Mouse (Mus musculus) cerebellum, adult 11-12 months (tissue): ENCODE data around the gene Rab3ip.

Source experiments
- DNase-seq: peaks from one replicate; pipeline ENCODE4 v3.0.0; 2022

Gene Rab3ip

DNA sequence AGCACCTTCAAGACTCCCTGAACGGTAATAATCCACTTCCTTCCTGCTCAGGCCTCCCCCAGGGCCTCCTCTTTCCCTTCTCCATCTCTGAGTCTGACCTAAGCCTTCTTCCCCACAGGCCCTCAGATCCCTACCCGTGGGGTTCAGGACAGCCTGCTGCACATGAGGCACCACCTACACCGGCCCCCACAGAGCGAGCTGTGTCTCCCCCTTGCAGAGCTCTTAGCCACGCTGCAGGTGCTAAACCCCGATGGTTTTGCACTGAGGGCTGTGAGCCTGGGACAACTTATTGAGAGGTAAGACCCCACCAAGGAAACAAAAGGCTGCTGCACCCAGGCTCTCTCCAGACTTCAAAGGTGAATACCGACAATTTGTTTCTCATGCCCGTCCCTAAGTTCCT lies 34.0 kb downstream of the Rab3ip start:
- no peak for DNase-seq

DNA sequence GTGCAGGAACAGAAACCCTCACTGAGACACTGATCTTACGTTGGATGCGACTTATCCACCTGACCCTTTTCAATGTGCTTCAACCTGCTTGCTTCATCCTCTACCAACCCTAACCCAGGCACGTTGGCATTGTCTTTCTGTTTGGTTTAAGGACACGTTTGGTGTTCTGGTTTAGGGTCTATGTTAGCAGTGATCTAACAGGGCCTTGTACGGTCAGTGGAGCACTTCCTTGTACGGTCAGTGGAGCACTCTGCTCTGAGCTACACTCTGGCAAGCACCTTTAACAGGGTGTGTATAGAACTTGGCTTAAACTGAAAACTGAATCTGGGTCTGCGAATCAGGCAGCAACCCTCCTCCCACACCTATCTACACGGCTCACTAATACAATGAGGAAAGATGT lies 35.3 kb downstream of the Rab3ip start:
- no peak for DNase-seq

DNA sequence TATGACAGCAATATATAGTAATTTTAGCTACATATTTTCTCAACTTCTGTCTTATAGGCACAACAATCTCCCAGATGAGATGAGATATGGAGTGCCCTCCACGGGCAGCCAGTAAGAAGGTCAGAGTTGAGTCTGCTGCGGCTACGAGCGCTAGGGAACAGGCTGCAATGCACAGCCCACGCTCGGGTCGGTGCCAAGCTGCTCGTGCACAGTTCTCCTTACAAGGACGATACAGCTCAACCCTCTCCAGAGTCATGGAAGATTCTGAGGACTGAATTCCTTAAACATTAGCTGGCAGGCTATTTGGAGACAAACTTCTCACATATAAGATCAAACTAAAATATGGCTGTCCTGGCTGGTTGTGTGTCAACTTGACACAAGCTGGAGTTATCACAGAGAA lies 36.0 kb downstream of the Rab3ip start:
- DNase-seq: no peak

DNA sequence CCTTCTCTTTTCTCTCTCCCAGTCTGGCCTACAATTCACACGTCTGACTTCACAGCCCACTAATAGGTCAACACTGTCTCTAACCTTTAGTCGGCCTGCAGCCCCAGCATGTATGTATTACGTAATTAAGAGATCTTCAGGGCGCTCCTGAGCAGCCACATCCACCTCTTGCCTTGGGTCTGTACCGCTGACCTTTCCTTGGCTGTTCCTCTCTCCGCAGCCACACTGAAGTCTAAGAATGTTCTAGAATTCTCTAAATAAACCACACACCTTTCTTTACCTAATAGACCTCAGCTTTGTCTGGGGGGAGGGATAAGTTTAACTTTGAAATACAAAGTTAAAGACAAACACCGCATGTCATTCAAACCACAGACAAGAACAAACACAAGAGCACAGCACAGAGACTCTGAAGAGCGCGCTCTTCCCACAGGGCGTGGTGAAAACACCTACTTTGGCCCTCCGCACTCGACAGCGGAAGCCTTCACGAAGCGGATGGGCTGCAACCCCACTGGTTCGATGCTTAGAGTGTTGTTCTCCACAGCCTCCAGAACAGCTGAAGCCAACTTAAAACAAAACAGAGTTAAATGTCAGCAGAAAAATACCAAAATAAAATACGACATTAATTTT lies 36.8 kb downstream of the Rab3ip start:
- DNase-seq: no peak

DNA sequence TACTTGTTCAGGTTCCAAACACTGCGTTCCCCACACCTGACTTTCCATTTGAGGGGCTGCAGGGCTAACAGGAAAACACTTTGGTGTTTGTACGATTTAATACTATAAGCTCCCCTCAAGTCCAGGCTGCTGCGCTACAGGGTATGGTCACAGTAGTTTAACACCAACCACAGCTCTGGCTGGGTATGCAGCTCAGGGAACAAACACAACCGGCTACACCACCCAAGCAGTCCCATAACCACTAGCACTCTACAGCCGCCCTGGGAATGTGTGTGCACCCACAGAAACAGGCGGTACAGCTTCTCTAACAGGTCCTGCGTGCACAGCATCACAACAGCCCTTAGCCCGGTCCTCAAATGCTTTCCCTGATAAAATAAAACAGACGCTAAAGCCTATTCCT lies 37.7 kb downstream of the Rab3ip start:
- no peak for DNase-seq

DNA sequence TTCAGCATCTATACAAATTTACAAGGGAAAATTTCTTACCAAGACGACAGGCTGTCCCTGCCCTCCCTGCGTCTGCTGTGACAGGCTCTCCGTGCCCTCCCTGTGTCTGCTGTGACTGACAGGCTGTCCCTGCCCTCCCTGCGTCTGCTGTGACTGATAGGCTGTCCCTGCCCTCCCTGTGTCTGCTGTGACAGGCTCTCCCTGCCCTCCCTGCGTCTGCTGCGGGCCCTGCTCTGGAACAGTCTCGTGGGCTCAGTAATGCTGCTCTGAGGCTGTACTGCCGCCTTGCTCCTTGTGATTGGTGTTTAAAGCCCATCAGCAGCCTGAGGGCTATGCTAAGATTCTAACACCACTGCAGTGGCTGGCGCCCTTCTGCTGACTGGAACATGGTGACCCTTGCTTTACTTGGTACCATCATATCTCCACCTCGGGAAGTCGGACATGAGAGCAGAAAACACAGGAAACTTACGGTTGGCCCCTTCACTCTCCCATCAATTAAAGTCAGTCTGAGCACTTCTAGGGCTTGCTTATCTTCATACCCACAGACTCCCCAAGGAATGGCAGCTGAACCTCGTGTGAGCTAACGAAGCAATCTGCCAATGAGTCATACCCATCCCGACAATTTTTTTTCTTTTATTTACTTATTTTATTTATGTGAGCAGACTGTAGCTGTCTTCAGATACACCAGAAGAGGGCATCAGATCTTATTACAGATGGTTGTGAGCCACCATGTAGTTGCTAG lies 41.5 kb downstream of the Rab3ip start:
- no peak for DNase-seq

DNA sequence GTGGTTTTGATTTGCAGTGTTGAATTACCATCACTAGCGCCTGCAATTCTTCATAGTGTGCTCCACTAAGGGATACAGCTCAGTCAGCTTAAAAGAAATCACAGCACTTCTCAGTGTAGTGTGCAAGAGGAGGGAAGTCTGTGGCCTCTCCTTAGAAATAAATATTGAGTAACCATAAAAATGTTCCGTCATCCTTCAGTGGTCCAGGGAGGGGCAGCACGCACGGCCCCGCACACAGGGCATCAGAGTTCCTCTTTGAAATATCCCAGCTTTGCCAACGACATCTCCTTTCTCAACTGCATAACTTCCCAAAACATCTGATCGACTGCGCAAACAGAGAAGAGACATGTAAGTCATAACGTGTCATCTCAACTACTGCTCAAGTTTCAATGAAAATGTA lies 43.8 kb downstream of the Rab3ip start:
- DNase-seq: no peak

DNA sequence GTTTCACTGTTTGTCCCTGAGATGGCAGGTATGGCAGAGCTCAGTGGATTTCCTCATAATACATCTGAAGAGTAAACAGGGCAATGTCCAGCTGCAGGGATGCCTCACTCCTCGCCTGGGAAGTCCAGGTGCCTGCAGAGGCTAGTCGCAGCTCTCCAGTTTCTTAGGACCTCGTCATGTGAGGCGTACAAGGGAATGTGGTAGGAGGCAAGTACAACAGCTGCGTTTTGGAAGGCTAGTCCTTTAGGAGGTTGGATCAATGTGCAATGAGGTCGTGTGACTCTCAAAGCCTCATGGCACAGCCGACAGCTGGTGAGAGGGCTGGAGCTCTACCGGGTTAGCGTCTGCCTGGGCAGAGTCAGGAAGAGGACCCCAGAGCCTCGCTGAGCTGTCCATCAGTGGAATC lies 46.1 kb downstream of the Rab3ip start:
- DNase-seq: no peak

DNA sequence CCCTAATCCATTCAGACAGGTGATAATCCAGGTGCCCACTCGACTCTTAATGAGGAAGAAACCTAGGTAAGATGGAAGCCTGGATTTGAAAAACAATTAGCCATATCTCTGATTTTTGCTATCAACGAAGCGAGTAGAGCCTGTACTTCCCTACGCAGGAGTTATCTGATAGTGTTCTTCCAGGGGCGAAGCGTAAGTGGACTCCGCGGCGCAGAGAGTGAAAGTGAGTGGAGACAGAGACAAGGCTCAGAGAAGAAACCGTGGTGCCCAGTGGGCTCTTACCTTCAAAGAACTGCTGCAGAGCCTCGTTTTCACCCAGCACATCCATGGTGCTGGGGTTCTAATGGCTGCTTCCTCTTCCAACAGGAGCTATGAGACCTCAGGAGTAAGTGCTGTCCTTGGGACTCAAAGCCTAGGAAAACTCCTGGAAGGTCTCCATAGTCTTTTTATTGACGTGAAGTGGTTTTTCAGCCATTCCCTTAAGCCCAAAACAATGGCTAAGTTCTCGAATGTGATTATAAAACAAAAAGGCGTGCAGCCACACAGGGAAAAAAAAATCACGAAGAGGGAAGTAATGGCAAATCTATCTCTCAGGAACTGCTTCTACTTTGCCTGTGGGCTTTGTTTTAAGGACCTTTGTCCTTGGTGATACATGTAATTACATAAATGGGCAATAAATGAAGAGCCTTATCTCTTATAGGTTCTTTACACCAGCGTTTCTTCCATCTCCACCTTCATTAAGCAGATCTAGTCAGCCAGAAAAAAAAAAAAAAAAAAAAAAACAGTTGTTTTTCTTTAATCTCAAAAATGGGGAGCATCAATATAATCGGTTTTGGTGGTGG lies 54.0 kb downstream of the Rab3ip start, which contains the start of gene Myrfl:
TSS of gene Myrfl (minus strand) at position 584 of the 842 bp plus-strand sequence.
- DNase-seq: no peak

DNA sequence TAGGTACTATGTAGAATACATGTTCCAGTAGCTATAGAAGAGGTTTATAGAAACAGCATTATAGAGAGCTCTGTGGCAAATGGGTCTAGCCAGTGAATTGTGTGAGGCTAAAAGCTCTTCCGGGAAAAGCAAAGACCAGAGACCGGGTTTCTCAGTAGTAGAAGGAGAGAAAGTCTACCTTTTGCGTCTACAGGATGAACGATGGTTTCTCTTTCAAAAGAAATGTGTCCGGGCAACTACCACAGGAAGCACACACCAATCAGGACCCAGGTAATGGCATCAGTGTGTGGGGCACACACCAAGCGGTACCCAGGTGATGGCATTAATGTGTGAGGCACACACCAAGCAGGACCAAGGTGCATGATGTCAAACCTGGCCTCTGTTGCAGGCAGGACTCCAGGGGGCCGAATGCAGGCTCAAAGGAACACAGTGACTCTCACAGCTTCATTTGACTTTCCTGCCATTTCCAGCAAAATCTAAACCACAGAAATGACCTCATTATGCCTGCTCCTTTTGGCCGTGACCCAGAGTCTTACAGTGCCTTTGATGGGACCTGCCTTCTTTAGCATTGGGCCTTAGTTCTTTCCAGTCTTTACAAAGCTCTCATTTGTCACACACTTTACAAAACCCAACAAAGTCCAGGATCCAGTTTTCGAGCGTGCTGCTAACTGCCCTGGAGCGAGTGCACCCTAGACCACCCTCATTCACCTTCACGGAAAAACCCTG lies 55.3 kb downstream of the Rab3ip start:
- no peak for DNase-seq

DNA sequence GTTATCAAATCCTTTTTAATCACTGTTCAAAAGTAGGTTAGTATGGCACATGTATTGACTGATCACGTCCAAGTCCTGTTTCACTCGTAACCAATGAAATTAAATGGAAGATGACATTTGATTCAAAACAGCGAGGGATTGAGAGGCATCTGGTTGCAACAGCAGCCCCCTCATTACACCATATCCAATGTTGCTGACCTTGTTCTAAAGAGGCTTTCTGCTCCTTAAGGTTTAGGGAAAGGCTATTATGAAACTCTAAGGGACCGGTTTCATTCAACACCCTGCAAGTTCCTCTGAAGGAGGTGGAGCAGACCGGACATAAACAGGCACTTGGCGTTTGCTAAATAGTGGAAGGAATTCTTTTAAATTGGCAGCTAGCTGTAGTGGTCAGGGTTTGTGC lies 56.0 kb downstream of the Rab3ip start:
- DNase-seq: no peak

DNA sequence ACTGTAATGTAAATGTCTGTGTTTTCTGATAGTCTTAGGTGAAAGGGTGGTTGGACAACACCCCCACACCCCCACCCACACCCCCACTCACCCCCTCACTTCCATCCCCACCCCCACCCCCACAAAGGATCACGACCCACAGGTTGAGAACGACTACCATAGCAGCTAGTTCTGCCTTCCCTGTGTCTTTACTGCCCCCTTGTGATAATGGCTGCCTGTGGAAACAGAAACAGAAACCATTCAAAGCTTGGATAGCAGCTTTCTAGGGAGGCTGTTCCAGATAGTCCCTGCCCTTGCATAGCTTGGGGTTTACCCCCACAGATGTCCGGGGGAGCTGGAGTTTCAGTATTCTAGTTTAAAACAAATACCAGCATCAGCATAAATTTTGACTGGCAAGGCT lies 56.8 kb downstream of the Rab3ip start:
- DNase-seq: peak; percentile 65

DNA sequence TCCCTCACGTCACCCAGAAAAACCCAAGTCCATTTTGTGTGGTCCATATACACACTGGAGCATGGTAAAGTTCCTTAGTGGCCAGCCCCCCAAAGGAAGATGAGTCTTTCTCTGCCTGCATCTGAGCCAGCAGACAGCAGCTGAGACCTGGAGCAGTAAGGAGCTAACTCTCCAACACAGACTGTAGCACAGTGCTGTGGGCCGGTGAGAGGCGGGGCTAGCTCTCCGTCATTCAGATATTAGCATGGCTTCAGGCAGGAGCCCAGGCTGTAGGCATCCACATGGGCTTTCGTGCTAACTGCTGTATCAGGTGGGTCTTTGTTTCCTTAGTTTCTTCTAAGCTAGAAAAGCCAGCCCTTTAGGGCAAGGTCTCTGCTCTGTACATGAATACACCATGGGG lies 60.0 kb downstream of the Rab3ip start:
- DNase-seq: no peak

DNA sequence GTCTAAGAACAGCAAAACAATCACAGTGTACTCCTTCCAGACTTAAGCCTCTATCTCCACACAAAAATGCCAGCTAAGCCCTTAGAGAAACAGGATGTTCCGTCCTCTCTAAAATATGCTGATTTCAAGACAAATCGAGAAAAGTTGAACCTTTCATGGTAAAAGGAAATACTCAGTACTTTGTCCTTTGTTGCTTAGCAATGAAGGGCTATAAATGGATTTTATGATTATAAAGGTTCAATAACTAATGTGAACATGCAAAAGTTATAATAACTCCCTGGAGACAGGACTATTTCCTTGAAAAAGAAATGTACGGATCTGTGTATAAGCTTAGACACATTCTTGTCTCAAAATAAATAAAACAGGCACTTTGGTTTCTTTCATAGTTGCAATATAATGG lies 66.0 kb downstream of the Rab3ip start:
- DNase-seq: no peak

DNA sequence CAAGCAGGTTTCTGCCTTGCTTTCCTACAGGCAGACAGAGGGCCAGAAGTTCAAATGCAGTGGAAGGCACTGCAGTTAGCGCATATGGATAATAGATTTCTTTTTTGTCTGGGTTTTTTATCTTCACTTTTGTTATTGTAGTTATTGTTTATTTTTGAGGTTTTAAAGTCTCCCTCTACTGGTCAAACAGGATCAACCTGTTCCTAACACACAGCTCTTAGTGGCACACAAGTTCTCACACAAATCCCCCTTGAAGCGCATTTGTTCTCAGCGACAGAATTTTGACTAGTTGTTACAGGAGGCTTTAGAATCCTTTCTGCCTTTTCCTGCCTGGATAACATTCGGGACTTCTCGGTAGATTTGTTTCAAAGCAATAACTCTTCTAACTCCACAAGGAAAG lies 67.0 kb downstream of the Rab3ip start:
- DNase-seq: no peak

DNA sequence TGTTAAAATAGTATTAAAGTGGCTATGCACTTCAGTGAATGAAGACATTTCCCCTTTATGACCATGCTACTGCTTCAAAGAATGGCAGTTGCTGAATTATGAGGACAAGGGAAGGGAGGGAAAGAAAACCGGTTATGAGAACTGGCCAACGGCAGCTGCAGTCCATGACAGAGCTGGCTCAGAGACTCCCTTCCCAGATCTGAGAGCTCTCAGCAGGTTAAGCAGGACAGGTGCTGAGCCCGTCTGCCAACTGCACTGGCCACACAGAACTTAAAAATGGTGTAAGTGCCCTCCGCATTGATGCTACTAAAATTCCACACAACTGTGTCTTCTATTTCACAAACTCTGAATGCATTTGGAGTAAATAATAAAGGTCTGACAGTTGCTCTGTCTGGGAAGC lies 73.1 kb downstream of the Rab3ip start:
- DNase-seq: peak; percentile 89

DNA sequence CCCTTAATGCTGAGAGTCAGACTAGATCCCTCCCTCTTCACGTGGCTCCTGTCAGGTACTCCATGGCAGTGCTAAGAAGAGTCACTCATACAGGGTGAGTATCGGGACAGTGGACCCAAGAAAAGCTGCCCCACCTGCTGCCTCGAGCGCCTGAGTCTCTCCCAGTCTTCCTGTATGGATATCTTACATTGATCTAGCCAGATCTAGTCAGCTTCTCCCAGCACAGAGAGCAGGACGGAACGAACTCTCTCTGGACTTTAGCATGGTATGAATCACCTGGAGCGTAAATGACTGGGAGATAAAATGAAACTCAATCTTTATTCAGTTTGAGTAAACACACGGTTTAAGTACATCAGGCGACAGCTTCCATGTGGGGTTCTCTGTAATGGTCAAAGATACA lies 76.1 kb downstream of the Rab3ip start:
- no peak for DNase-seq

DNA sequence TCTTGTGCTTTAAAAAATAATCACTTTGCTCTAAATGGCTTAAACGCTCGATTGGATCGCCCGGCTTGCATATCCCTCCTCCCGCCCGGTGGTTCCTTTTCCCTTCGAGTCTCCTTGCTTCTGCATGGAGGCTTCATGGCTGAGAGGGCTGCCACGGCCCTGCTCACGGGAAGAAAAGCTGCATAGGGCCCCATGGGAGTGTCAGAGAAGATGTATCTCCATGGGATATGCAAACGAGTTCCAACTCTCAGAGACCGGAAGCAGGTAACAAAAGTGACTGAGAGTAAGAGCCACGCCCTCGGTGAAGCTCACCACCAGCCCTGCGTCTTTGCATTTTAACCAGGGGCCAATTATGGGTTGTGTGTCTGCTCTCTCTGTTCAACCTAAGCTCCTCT lies 78.6 kb downstream of the Rab3ip start:
- DNase-seq: peak; percentile 64

DNA sequence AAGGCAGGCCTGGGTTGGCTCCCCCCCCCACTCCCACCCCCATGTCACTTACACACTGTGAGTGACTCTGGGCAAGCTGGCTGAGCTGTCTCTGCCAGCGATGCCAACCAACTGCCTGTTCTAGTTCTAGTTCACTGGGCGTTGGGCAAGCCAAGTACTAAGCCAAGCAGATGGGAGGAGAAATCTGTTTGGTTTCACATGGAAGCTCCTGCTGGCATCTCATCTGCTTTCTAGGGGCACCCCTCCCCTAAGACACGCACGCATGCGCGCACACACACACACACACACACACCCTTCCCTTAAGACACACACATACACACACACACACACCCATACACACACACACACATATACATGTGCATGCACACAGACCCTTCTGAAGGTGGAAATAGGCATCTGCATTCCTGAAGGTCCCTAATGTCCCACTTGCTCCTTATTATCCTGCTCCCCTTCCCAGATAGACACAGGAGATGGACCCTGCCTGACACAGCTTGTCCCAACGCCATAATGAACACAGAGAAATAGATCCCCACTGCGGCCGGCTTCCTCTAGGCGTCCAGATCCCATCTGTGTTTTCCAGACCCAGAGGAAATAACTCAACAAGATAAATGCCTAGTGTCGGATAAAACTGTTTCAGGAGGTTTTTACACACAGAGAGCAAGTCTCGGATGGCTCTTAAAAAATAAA lies 79.1 kb downstream of the Rab3ip start:
- peak; percentile 97 for DNase-seq

DNA sequence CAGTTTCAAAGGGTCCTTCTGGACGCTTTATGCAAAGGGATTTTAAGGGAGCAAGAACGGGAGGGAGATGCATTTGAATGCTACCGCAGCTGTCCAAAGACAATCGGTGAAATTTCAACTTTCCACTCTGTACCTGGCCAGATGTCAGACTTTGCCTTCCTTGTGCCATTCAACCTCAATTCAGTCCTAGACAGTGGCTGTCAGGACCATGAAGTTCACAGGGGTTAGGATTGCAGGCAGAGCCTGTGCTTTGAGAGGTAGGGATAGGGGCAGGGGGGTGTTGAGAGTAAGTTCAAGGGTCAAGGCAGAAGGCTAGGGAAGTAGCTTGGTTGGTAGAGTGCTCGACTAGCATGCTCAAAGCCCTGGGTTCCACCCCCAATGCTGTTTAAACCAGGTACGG lies 79.8 kb downstream of the Rab3ip start:
- no peak for DNase-seq
